Mouse (Mus musculus): ENCODE results near the gene E130308A19Rik. TPM values are rescaled to one million over a fixed set of nuclear protein-coding genes. Genes with fewer than 3 reads are reported as not detected.

The E130308A19Rik gene
- polyA plus RNA-seq, 1 experiment from 2014 or later, result 37.3 TPM

DNA sequence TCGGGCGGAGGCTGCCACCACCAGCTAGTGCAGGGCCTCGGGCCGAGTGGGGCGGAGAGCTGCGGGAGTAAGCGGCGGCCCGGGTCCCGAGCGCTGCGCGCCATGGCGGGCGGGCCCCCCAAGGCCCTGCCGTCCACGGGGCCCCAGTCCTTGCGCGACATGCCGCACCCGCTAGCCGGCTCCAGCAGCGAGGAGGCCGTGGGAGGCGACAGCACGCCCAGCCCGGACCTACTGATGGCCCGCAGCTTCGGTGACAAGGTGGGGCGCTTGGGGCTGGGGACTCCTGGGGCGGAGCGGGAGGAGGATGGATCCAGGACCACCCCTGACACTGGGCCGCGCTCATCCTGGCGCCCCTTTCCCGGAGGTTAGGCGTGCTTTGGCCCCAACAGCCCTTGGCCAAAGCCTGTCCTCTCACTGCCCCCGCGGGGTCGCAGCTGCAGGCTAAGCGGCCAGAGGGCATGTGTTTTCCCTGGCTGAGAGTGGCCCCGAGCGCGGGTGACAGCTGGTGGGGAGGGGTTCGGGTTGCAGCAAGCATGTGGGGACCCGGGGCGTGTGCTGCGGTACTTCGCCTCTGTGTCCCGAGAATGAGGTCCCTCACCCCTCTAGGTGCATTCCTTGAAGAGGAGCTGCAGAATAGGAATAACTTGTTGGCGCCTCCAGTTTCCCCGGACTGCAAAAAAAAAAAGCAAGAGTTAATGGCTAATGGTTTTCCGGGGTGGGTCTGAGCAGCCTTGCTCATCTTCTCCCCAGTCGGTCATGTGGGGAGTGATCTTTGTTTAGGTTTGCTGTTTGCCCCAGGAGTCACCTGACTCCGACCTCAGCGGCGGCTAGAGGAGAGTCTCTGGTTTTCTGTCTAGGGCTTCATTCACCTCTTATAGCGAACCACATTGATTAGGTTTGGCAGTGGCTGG is 180.2 kb downstream of the E130308A19Rik start:
- Histone ChIP-seq H3K4me2 (ENCODE audit: low read length) (peak overlapping the region; percentile 87), H3K36me3 (ENCODE audit: control insufficient read depth, insufficient read depth, low read length) (no peaks in the 10 kb centered on the region), H3K9ac (ENCODE audit: low read depth, low read length) (peak overlapping the region; percentile 93), H3K27me3 (replicated peaks; ENCODE audit: control insufficient read depth, insufficient read depth, low read length) (no peaks in the 10 kb centered on the region), H3K9me3 (ENCODE audit: control insufficient read depth, low read length) (no peaks in the 10 kb centered on the region), H3K27ac (ENCODE audit: low read depth, low read length) (peak overlapping the region; percentile 84), H3K4me3 (ENCODE audit: low read length) (peak overlapping the region; percentile 98), H3K4me1 (ENCODE audit: control insufficient read depth, insufficient read depth, low read depth, low read length) (peaks cover 19% of the 10 kb centered on the region)
- peak; percentile 61 for ATAC-seq
- under 1% methylated on average over 50 of the region's 58 CpGs for WGBS

DNA sequence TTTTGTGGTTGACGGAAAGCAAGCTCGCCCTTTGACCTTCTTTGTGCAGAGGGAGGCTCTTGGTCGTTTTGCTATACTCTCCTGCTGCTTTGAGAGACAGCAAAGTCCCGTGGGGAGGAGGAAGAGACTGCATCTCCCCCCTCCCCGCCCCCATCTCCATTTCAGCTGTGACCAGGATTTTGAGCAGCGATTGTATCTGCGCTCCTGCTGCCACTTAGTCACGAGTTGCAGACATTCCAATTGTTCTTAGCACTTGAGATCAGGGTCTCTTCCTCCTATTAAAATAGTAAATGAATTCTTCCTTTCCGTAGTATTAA is 180.8 kb downstream of the E130308A19Rik start:
- H3K9me3 ChIP-seq (ENCODE audit: control insufficient read depth, low read length), result no peaks in the 10 kb centered on the region
- no peak for ATAC-seq
- no peaks in the 10 kb centered on the region for H3K27me3 ChIP-seq (replicated peaks; ENCODE audit: control insufficient read depth, insufficient read depth, low read length)
- H3K36me3 ChIP-seq (ENCODE audit: control insufficient read depth, insufficient read depth, low read length), result no peaks in the 10 kb centered on the region
- peak overlapping the region; percentile 84 for H3K27ac ChIP-seq (ENCODE audit: low read depth, low read length)
- WGBS, result 2% methylated on average over 9 of the region's 9 CpGs
- peak overlapping the region; percentile 87 for H3K4me2 ChIP-seq (ENCODE audit: low read length)
- peak overlapping the region; percentile 98 for H3K4me3 ChIP-seq (ENCODE audit: low read length)
- H3K4me1 ChIP-seq (ENCODE audit: control insufficient read depth, insufficient read depth, low read depth, low read length), result peaks cover 19% of the 10 kb centered on the region
- peak overlapping the region; percentile 93 for H3K9ac ChIP-seq (ENCODE audit: low read depth, low read length)

DNA sequence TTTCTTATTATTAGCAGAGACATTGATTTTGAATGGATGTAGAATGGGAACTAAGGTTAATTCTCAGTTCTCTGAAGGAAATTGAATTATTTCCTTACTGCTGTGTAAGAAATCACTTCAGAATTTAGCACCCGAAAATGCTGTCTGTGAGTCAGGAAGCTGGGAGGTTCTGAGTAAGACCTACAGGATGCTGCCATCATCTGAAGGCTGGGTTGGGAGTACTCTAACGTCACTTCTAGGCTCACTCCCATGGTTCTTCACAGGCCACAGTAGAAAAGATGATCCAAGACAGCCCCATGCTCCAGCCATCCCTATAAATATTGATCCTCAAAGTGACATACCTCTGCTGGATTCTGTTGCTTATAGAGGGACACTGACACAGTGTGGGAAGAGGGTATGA is 181.5 kb downstream of the E130308A19Rik start:
- no peak overlapping the region for H3K9ac ChIP-seq (ENCODE audit: low read depth, low read length)
- peak overlapping the region; percentile 98; the same call in 1 of the 2 replicates for H3K4me3 ChIP-seq (ENCODE audit: low read length)
- no peak overlapping the region for H3K27ac ChIP-seq (ENCODE audit: low read depth, low read length)
- ATAC-seq, result no peak
- H3K9me3 ChIP-seq (ENCODE audit: control insufficient read depth, low read length), result no peaks in the 10 kb centered on the region
- no peaks in the 10 kb centered on the region for H3K36me3 ChIP-seq (ENCODE audit: control insufficient read depth, insufficient read depth, low read length)
- H3K4me2 ChIP-seq (ENCODE audit: low read length), result peak overlapping the region; percentile 87
- peaks cover 19% of the 10 kb centered on the region for H3K4me1 ChIP-seq (ENCODE audit: control insufficient read depth, insufficient read depth, low read depth, low read length)
- no peaks in the 10 kb centered on the region for H3K27me3 ChIP-seq (replicated peaks; ENCODE audit: control insufficient read depth, insufficient read depth, low read length)
- 60% methylated on average over 2 of the region's 2 CpGs for WGBS

DNA sequence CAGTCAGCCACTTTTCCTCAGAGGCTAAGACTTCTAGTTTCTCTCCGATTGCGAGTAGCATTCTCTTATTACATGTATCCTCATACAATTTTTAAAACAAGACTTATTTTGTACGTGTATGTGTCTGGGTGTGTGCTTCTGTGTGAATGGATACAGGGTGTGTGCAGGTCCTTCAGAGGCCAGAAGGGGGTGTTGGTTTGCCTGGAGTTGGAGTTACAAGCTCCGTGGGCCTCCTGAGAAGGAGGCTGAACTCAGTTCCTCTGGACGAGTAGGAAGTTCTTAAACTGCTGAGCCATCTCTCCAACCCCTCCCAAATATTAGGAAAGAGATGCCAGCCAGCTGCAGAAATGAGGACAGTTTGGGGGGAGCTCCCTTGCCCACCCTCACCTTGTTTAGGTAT is 182.4 kb downstream of the E130308A19Rik start:
- H3K4me3 ChIP-seq (ENCODE audit: low read length), result no peak overlapping the region
- H3K36me3 ChIP-seq (ENCODE audit: control insufficient read depth, insufficient read depth, low read length), result no peaks in the 10 kb centered on the region
- H3K27ac ChIP-seq (ENCODE audit: low read depth, low read length), result no peak overlapping the region
- no peak overlapping the region for H3K4me2 ChIP-seq (ENCODE audit: low read length)
- ATAC-seq, result no peak
- no peaks in the 10 kb centered on the region for H3K9me3 ChIP-seq (ENCODE audit: control insufficient read depth, low read length)
- H3K27me3 ChIP-seq (replicated peaks; ENCODE audit: control insufficient read depth, insufficient read depth, low read length), result no peaks in the 10 kb centered on the region
- WGBS, result 75% methylated on average over 5 of the region's 5 CpGs
- H3K9ac ChIP-seq (ENCODE audit: low read depth, low read length), result no peak overlapping the region
- peaks cover 19% of the 10 kb centered on the region for H3K4me1 ChIP-seq (ENCODE audit: control insufficient read depth, insufficient read depth, low read depth, low read length)

Other genes starting within 250 kb of the E130308A19Rik start
- gene Susd1, start 187.6 kb upstream of the E130308A19Rik start, polyA plus RNA-seq (2015; fragmentation: Nextera tagmentation; extraction: Ambion mirVana), result 2.1 and 2.2 TPM in 2 replicates
- 14.5 and 19.7 TPM in 2 replicates for gene Ptbp3, start 76.8 kb upstream of the E130308A19Rik start, polyA plus RNA-seq (2015; fragmentation: Nextera tagmentation; extraction: Ambion mirVana)
- gene Hsdl2, start 44.6 kb upstream of the E130308A19Rik start, polyA plus RNA-seq (2015; fragmentation: Nextera tagmentation; extraction: Ambion mirVana), result 45.6 and 50.5 TPM in 2 replicates
- 46.7 and 50.7 TPM in 2 replicates for gene Inip, start 175.4 kb downstream of the E130308A19Rik start, polyA plus RNA-seq (2015; fragmentation: Nextera tagmentation; extraction: Ambion mirVana)
- gene Snx30, start 179.6 kb downstream of the E130308A19Rik start, polyA plus RNA-seq (2015; fragmentation: Nextera tagmentation; extraction: Ambion mirVana), result 16.5 and 18.8 TPM in 2 replicates

All from hindbrain, embryonic 16.5 days (tissue).